Mouse (Mus musculus): Measurements from ENCODE around the gene Nobox.

The Nobox gene

DNA sequence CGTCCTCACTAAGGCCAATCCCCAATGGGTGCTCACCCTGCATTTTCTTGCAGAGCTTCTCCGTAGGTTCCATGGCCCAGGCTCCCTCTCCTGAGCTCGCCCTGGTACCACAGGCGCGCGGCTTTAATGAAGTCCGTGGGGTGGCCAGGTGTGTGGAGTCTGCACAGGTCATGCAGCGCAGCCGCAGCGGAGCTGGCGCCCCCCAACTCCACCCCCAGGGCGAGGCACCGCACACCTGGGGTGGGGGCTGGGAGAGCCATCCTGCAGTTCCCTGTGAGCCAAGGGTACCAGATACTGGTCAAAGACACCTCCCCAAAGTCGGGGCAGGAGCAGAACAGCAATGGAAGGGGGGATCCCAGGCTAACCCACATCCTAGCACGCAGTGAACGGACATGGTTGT, at the start of gene Nobox:
Nobox (minus strand) TSS at position 101 of the 400 bp plus-strand sequence.
- DNase-seq (ENCODE audit: low spot score), result no peak

DNA sequence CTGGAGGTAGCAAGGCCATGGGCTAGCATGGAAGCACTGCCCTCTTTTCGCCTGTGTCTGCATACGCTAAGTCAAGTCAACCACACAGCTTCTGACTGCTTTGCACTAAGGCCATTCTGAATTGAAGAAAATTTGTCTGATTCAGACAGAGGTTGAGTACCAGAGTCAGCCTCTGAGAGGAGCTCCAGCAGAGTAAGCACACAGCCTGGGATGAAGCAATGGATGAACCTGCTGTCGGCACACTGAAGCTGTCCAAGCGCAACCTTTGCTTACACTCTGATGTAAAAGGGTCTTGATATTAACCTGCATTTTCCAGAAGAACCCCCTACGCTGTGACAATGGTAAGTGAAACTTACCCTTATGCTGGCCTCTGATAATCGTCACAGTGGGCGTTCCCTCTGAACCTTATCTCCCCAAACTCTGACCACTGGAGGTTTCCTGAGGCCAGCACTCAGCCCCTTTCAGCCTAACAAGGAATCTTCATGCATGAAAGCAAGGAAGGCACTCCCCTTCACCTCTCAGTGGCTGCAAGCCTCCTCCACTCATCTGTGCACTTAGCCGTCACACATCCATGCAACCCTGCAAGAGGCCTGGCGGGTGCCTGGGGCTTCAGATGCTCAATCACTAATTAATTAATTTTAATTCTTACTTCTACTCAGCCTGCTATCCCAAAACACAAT, 45.3 kb upstream of the Nobox start:
- no peak for DNase-seq (ENCODE audit: low spot score)

GRCm38 (mm10) chr6:43353446-43353845, 44.1 kb upstream of the Nobox start:
- DNase-seq (ENCODE audit: low spot score), result no peak

GRCm38 (mm10) chr6:43349083-43349482, 39.7 kb upstream of the Nobox start:
- no peak for DNase-seq (ENCODE audit: low spot score)

- no peak for DNase-seq (ENCODE audit: low spot score)
Observed at GRCm38 (mm10) chr6:43347637-43348036, 38.3 kb upstream of the Nobox start.

- no peak for DNase-seq (ENCODE audit: low spot score)
Observed at GRCm38 (mm10) chr6:43343006-43343405, 33.7 kb upstream of the Nobox start.

DNA sequence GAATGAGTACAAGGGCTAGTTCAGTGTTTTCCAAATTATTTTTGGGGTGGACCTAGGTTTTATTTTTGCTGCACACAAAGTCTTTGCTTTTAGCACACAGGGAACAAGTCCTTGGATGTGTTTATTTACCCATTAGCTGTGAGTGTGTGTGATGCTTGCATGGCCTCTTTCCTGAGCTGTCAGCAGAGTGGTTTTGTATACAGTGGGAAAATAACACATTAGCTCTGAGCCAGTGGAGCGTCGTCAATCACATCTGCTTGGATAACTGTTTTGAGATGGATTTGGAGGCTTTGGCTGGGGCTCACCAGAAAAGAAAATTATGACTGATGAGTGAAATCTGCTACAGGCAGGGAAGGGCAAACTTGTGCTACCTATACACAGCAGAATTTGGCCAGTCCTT, 33.0 kb upstream of the Nobox start:
- no peak for DNase-seq (ENCODE audit: low spot score)

DNA sequence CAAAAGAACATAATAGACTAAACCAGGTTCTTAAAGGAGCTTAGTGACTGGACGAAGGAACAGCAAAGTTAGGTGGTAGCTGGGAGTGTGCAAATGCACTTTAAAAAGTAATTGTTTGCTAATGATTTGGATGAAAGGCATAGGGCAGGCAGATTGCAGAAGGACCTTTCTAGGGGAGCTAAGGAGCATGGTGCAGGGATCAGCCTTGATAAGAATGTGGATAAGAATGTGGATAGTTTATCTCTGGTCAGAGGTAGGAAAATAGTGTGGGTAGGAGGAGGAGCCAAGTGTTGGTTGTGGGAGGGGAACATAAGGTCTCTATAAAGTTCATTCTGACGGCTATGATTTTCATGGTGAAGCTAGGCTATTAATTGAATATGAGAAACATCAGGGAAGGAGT, 29.4 kb upstream of the Nobox start:
- no peak for DNase-seq (ENCODE audit: low spot score)

DNA sequence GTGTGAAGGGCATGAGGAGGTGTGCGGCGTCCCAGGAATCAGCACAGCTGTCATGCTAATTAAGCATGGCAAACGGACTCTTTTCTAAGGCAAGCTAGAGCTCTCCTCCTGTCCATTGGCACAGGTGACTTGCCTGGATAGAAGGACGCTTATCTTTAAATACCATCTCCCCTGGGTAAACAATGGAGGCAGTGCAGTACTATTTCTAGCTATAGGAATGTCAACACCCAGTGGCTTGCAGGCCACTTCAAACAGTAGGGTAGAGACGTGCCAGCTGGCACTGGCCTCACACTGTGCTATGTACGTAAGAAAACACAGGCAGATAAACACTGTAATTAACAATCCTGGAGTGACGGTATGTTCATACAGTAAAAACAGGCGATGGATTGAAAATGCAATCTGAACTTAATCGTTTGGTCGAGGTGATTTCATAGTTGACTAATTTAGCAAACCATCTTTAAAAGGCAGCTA, 28.2 kb upstream of the Nobox start:
- no peak for DNase-seq (ENCODE audit: low spot score)

- DNase-seq (ENCODE audit: low spot score), result no peak
Observed at GRCm38 (mm10) chr6:43335619-43336234, 26.4 kb upstream of the Nobox start.

DNA sequence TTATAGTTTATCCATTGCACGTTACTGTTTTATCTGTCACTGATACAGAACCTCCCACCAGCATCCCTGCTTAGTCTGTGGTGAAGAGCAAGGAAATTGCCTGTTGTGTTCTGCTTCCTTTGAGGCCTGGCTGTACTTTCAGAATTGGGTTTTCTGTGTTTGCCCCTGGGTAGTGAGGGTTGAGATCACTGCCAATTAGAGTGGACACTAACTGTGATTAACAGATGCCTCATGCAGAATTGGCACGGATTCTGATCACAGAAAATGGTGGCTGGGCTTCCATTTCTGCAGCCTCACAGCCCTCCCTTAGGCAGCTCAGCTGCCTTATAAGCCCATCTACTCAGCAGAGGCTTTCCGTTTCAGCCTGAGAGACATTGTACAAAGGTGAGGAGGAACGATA, 24.1 kb upstream of the Nobox start:
- DNase-seq (ENCODE audit: low spot score), result no peak

DNA sequence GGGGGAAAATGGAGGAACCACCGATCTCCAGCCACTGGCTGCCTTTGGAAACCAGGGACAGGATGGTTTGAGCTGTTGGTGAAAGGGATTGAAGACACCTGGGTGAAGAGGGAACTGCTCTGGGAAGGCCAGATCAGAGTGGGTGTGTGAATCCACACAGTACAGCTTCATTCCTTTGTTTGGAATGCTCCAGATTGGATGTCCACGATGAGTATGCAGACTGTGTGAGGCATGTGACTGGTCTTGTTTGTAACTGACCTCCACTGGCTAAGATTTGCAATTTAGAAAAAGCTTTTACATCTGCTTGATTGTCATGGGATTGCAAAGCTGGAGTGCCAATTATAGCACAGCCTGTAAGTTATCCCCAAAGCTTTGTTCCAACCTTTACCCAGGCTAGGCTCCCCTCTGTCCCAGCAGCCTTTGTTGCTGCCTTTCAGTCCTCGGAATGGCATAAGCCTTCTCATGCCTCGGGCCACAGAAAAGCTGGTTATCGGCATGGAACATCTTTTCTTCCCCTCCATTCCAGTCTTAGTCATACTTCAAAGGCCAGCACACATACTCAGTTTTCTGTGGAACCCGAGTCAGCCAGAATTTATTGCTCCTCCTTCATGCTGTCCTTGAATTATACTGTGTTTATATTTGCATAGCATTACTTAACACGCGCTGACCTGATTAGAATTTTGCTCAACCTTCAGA, 3.8 kb upstream of the Nobox start:
- no peak for DNase-seq (ENCODE audit: low spot score)

GRCm38 (mm10) chr6:43312546-43312945, 3.2 kb upstream of the Nobox start:
- DNase-seq (ENCODE audit: low spot score), result no peak

DNA sequence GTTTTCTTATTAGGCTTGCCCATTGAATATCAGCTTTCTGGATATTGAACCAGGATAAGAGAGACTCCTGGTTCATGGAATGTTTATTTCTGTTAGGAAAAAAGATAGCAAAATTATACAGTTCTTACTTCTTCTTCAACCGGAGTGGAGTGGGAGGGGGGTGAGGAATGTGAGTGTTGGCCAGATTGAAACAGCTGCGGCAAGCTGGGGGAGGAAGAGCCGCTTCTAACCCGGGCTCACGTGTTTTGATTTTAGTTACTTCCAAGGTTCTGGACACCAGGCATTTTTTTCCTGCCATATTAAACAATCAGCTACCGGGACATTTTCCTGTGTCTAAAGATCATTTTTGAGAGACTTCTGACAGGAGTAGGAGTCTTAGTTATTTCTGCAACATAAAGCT, 717 bp upstream of the Nobox start:
- no peak for DNase-seq (ENCODE audit: low spot score)

DNA sequence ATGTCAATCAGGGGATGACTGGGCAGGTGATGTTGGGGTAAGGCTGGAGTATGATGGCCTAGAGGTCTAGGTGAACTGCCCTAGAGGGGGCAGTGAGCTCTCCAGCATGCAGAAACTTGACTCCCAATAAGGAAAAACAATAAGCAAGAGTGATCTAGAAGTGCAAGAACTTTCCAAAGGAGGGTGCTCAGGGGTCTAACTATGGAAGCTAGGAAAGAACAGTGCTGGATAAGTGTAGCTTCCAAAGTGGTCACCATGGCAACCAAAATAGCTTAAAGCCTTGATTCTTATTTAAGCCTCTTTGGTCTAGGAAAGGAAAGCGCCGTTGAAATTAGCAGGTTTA, 11.9 kb downstream of the Nobox start:
- DNase-seq (ENCODE audit: low spot score), result peak; percentile 21

- DNase-seq (ENCODE audit: low spot score), result peak; percentile 17
Observed at GRCm38 (mm10) chr6:43296798-43297507, 12.4 kb downstream of the Nobox start.

GRCm38 (mm10) chr6:43295908-43296307, 13.4 kb downstream of the Nobox start:
- DNase-seq (ENCODE audit: low spot score), result no peak

DNA sequence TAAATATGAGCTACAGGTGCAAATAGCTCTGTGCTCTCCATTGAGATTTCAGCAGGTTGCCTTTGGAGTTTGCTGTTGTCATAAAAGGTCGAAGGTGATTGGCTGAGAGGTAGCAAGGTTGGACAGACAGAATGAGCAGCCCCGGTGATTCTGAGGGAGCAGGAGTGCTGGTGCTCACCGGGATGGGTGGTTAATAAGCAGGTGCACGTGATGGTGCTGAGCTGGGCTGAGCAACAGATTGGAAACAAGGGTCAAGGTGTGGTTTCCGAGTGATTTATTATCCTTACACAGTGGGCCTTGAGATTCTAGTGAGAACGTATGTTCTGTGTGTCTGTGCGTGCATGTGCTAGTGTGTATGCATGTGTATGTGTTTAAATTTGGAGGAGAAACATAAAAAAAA, 16.2 kb downstream of the Nobox start:
- DNase-seq (ENCODE audit: low spot score), result no peak

- no peak for DNase-seq (ENCODE audit: low spot score)
Observed at GRCm38 (mm10) chr6:43292471-43293076, 16.8 kb downstream of the Nobox start.

GRCm38 (mm10) chr6:43292041-43292440, 17.3 kb downstream of the Nobox start:
- DNase-seq (ENCODE audit: low spot score), result no peak

- no peak for DNase-seq (ENCODE audit: low spot score)
Observed at GRCm38 (mm10) chr6:43280481-43280880, 28.9 kb downstream of the Nobox start.

- no peak for DNase-seq (ENCODE audit: low spot score)
Observed at GRCm38 (mm10) chr6:43278247-43278646, 31.1 kb downstream of the Nobox start.

All from left cerebral cortex, adult 11 months (tissue).